Mouse (Mus musculus): ENCODE results near the gene Ebf1. TPM values are rescaled to one million over a fixed set of nuclear protein-coding genes. Genes with fewer than 3 reads are reported as not detected.

Gene Ebf1
- total and polyA plus RNA-seq, 3 experiments, result 0.04 TPM; not detected in 2

- Histone ChIP-seq H3K36me3 (ENCODE audit: control insufficient read depth in 1 of 2, insufficient read depth in 2 of 2, low read length in 2 of 2) (no peaks in the 10 kb centered on the region), H3K4me3 (ENCODE audit: control insufficient read depth in 1 of 2, insufficient read depth in 1 of 2, low read depth in 2 of 2, low read length in 2 of 2) (no peak overlapping the region), H3K9ac (ENCODE audit: control insufficient read depth, low read depth, low read length, poor library complexity, severe bottlenecking) (no peak overlapping the region), H3K27ac (ENCODE audit: control insufficient read depth, low read depth, low read length) (no peak overlapping the region), H3K27me3 (ENCODE audit: control insufficient read depth in 1 of 2, insufficient read depth in 2 of 2, low read length in 2 of 2) (no peaks in the 10 kb centered on the region; a peak in 1 of 4 replicates), H3K4me1 (ENCODE audit: control insufficient read depth in 1 of 2, insufficient read depth in 2 of 2, low read length in 2 of 2) (no peaks in the 10 kb centered on the region), H3K79me2 (ENCODE audit: control insufficient read depth, insufficient read depth, low read length, poor library complexity) (no peaks in the 10 kb centered on the region), H3K9me3 (replicated peaks; ENCODE audit: insufficient read depth, low read length) (no peaks in the 10 kb centered on the region)
- DNase-seq (ENCODE audit: low read depth, low spot score), result no peak
- TF ChIP-seq MAZ (IDR thresholded peaks at IDR 0.05; ENCODE audit: low read depth, low read length) (no peak), NELFE (IDR thresholded peaks at IDR 0.05; ENCODE audit: low read depth, low read length) (no peak), HCFC1 (IDR thresholded peaks at IDR 0.05; ENCODE audit: low read depth, low read length) (no peak), ZMIZ1 (IDR thresholded peaks at IDR 0.05; ENCODE audit: low read depth, low read length) (no peak), UBTF (IDR thresholded peaks at IDR 0.05; ENCODE audit: borderline replicate concordance, insufficient read depth, low read depth, low read length) (no peak), SIN3A (IDR thresholded peaks at IDR 0.05; ENCODE audit: low read length) (no peak), TAL1 (IDR thresholded peaks at IDR 0.05; ENCODE audit: low read length) (no peak), ZNF384 (IDR thresholded peaks at IDR 0.05; ENCODE audit: low read depth, low read length) (no peak), USF2 (IDR thresholded peaks at IDR 0.05; ENCODE audit: borderline replicate concordance in 1 of 2, insufficient read depth in 1 of 2, low read depth in 1 of 2, low read length in 2 of 2) (no peak), ETS1 (IDR thresholded peaks at IDR 0.05; ENCODE audit: low read depth, low read length) (no peak)
Measured at GRCm38 (mm10) chr11:45055744-45056610, 438.9 kb downstream of the Ebf1 start.

Other genes starting within 250 kb of the Ebf1 start
- not detected in 2 replicates for gene Il12b, start 217.3 kb upstream of the Ebf1 start, total RNA-seq (2012; rRNA removed)
- gene Il12b, start 217.3 kb upstream of the Ebf1 start, polyA plus RNA-seq (2012; ENCODE audit: insufficient read depth in 1 of 2, insufficient read length in 2 of 2, low read depth in 1 of 2, low replicate concordance in 2 of 2, missing spikeins in 1 of 2), result not detected
- 18.8 and 21.1 TPM in 2 replicates for gene Ublcp1, start 146.8 kb upstream of the Ebf1 start, total RNA-seq (2012; rRNA removed)
- gene Ublcp1, start 146.8 kb upstream of the Ebf1 start, polyA plus RNA-seq (2012; ENCODE audit: insufficient read depth in 1 of 2, insufficient read length in 2 of 2, low read depth in 1 of 2, low replicate concordance in 2 of 2, missing spikeins in 1 of 2), result 10 to 100 TPM in 1 of 2 experiments, not detected in 1; 22.2 TPM
- gene Rnf145, start 98.4 kb upstream of the Ebf1 start, total RNA-seq (2012; rRNA removed), result 74.9 and 94.1 TPM in 2 replicates
- gene Rnf145, start 98.4 kb upstream of the Ebf1 start, polyA plus RNA-seq (2012; ENCODE audit: insufficient read depth in 1 of 2, insufficient read length in 2 of 2, low read depth in 1 of 2, low replicate concordance in 2 of 2, missing spikeins in 1 of 2), result 10 to 100 TPM in 1 of 2 experiments, not detected in 1; 73.5 TPM

Data from MEL (cell line).